Mouse (Mus musculus) kidney, embryonic 14.5 days (tissue): Measurements from ENCODE around the gene Ncapd3. TPM values are rescaled to one million over a fixed set of nuclear protein-coding genes. Genes with fewer than 3 reads are reported as not detected.

Source experiments
- ATAC-seq: fragments of 200-750 bp; cut with Nextera tagmentation; 2 replicates; pipeline ENCODE4 v1.8.0; 2017; ENCODE audit warnings: moderate number of reproducible peaks, mild to moderate bottlenecking, moderate TSS enrichment, moderate library complexity; ENCODE audit not compliant: low FRiP score, low TSS enrichment
- H3K27ac ChIP-seq: fragments of 300-500 bp; sonication (generic); 2 replicates; pipeline ENCODE4 v1.5.1; 2014; ENCODE audit warnings: low read depth, mild to moderate bottlenecking, low read length, moderate library complexity, mixed read lengths
- H3K27me3 ChIP-seq: fragments of 300-500 bp; sonication (generic); 2 replicates; pipeline ENCODE4 v1.6.1; 2014; ENCODE audit warnings: mild to moderate bottlenecking, low read length; ENCODE audit not compliant: control insufficient read depth, insufficient read depth
- H3K36me3 ChIP-seq: fragments of 300-500 bp; sonication (generic); 2 replicates; pipeline ENCODE4 v1.6.1; 2014; ENCODE audit warnings: low read length, mixed read lengths; ENCODE audit not compliant: control insufficient read depth, insufficient read depth
- H3K4me1 ChIP-seq: fragments of 300-500 bp; sonication (generic); 2 replicates; pipeline ENCODE4 v1.6.1; 2014; ENCODE audit warnings: low read length, mixed read lengths; ENCODE audit not compliant: control insufficient read depth, insufficient read depth
- H3K4me2 ChIP-seq: fragments of 300-500 bp; sonication (generic); replicated peaks from 2 replicates; pipeline ENCODE4 v1.6.1; 2014; ENCODE audit warnings: low read depth, mild to moderate bottlenecking, low read length
- H3K4me3 ChIP-seq: fragments of 300-500 bp; sonication (generic); 2 replicates; pipeline ENCODE4 v1.5.1; 2014; ENCODE audit warnings: mild to moderate bottlenecking, low read length
- H3K9ac ChIP-seq: fragments of 300-500 bp; sonication (generic); 2 replicates; pipeline ENCODE4 v1.6.1; 2014; ENCODE audit warnings: low read depth, mild to moderate bottlenecking, low read length, moderate library complexity
- H3K9me3 ChIP-seq: fragments of 300-500 bp; sonication (generic); 2 replicates; pipeline ENCODE4 v1.6.1; 2016; ENCODE audit warnings: low read length; ENCODE audit not compliant: control insufficient read depth
- WGBS: fragments of 180-500 bp; shearing (Covaris S2); extraction: QIAGEN DNeasy Blood & Tissue Kit; methylation state at CpG from one replicate; pipeline ENCODE4 v1.1.7; 2014; 5-methylcytosine and 5-hydroxymethylcytosine counted together
- polyA plus RNA-seq: library from polyadenylated mRNA; unstranded; fragments of >200 nt; fragmentation: Nextera tagmentation; extraction: Ambion mirVana; gene quantifications from 2 replicates; pipeline ENCODE4 v1.2.1, GENCODE M21; 2014

The Ncapd3 gene
- polyA plus RNA-seq, 1 experiment from 2014 or later, result 41.3 TPM

GRCm38 (mm10) chr9:27101466-27101865 lies 71.5 kb downstream of the Ncapd3 start:
- no peaks in the 10 kb centered on the region for H3K9me3 ChIP-seq
- H3K4me3 ChIP-seq, result no peak overlapping the region
- WGBS, result 90% methylated on average over 6 of the region's 6 CpGs
- no peak overlapping the region for H3K9ac ChIP-seq
- H3K4me1 ChIP-seq, result no peaks in the 10 kb centered on the region
- no peak overlapping the region for H3K27ac ChIP-seq
- no peak overlapping the region for H3K4me2 ChIP-seq
- ATAC-seq, result no peak
- no peaks in the 10 kb centered on the region for H3K27me3 ChIP-seq
- peaks cover 72% of the 10 kb centered on the region for H3K36me3 ChIP-seq

GRCm38 (mm10) chr9:27106081-27106480 lies 76.1 kb downstream of the Ncapd3 start:
- Histone ChIP-seq H3K4me3 (no peak overlapping the region), H3K36me3 (peaks cover 35% of the 10 kb centered on the region), H3K9me3 (no peaks in the 10 kb centered on the region), H3K9ac (no peak overlapping the region), H3K27me3 (no peaks in the 10 kb centered on the region), H3K4me2 (no peak overlapping the region), H3K4me1 (0 out of 2 replicates have a peak, but pooled peaks cover 2% of the 10 kb centered on the region), H3K27ac (no peak overlapping the region)
- 60% methylated on average over 1 of the region's 1 CpGs for WGBS
- ATAC-seq, result no peak

GRCm38 (mm10) chr9:27108451-27108850 lies 78.5 kb downstream of the Ncapd3 start:
- ATAC-seq, result no peak
- H3K4me2 ChIP-seq, result no peak overlapping the region
- WGBS, result 78% methylated on average over 4 of the region's 4 CpGs
- H3K4me1 ChIP-seq, result 0 out of 2 replicates have a peak, but pooled peaks cover 2% of the 10 kb centered on the region
- peaks cover 14% of the 10 kb centered on the region; the same call in 1 of the 2 replicates for H3K36me3 ChIP-seq
- H3K4me3 ChIP-seq, result no peak overlapping the region
- H3K9ac ChIP-seq, result no peak overlapping the region
- H3K9me3 ChIP-seq, result no peaks in the 10 kb centered on the region
- H3K27me3 ChIP-seq, result no peaks in the 10 kb centered on the region
- no peak overlapping the region for H3K27ac ChIP-seq

GRCm38 (mm10) chr9:27109533-27110514 lies 79.8 kb downstream of the Ncapd3 start:
- Histone ChIP-seq H3K9me3 (no peaks in the 10 kb centered on the region), H3K27ac (peak overlapping the region; percentile 10; the same call in 1 of the 2 replicates), H3K36me3 (peaks cover 2% of the 10 kb centered on the region; the same call in 1 of the 2 replicates), H3K9ac (no peak overlapping the region), H3K4me3 (no peak overlapping the region), H3K27me3 (no peaks in the 10 kb centered on the region), H3K4me1 (0 out of 2 replicates have a peak, but pooled peaks cover 2% of the 10 kb centered on the region), H3K4me2 (no peak overlapping the region)
- WGBS, result 74% methylated on average over 22 of the region's 22 CpGs
- ATAC-seq, result no peak

GRCm38 (mm10) chr9:27110681-27111080 lies 80.7 kb downstream of the Ncapd3 start:
- Histone ChIP-seq H3K9me3 (no peaks in the 10 kb centered on the region), H3K4me3 (no peak overlapping the region), H3K4me2 (no peak overlapping the region), H3K9ac (no peak overlapping the region), H3K27ac (no peak overlapping the region), H3K27me3 (no peaks in the 10 kb centered on the region), H3K4me1 (0 out of 2 replicates have a peak, but pooled peaks cover 2% of the 10 kb centered on the region), H3K36me3 (no peaks in the 10 kb centered on the region; the same call in 1 of the 2 replicates)
- 68% methylated on average over 5 of the region's 5 CpGs for WGBS
- ATAC-seq, result no peak

- Histone ChIP-seq H3K9ac (no peak overlapping the region), H3K4me2 (no peak overlapping the region), H3K36me3 (no peaks in the 10 kb centered on the region), H3K9me3 (no peaks in the 10 kb centered on the region), H3K4me3 (no peak overlapping the region), H3K4me1 (0 out of 2 replicates have a peak, but pooled peaks cover 2% of the 10 kb centered on the region), H3K27ac (no peak overlapping the region), H3K27me3 (no peaks in the 10 kb centered on the region)
- 83% methylated on average over 3 of the region's 3 CpGs for WGBS
- ATAC-seq, result no peak
These were observed 81.8 kb downstream of the Ncapd3 start for GRCm38 (mm10) chr9:27111756-27112155.

GRCm38 (mm10) chr9:27121254-27121653 lies 91.3 kb downstream of the Ncapd3 start:
- no peak overlapping the region for H3K4me3 ChIP-seq
- ATAC-seq, result no peak
- WGBS, result 87% methylated on average over 9 of the region's 9 CpGs

GRCm38 (mm10) chr9:27122076-27122475 lies 92.1 kb downstream of the Ncapd3 start:
- H3K36me3 ChIP-seq, result no peaks in the 10 kb centered on the region
- H3K4me2 ChIP-seq, result no peak overlapping the region
- 93% methylated on average over 4 of the region's 4 CpGs for WGBS
- ATAC-seq, result no peak
- no peak overlapping the region for H3K4me3 ChIP-seq
- no peak overlapping the region for H3K9ac ChIP-seq
- H3K27me3 ChIP-seq, result no peaks in the 10 kb centered on the region
- no peaks in the 10 kb centered on the region for H3K4me1 ChIP-seq
- H3K27ac ChIP-seq, result no peak overlapping the region
- no peaks in the 10 kb centered on the region for H3K9me3 ChIP-seq

More at GRCm38 (mm10) chr9:27121254-27121653, 91.3 kb downstream of the Ncapd3 start:
- Histone ChIP-seq H3K9ac (no peak overlapping the region), H3K27ac (no peak overlapping the region), H3K9me3 (no peaks in the 10 kb centered on the region), H3K27me3 (no peaks in the 10 kb centered on the region), H3K4me2 (no peak overlapping the region), H3K36me3 (no peaks in the 10 kb centered on the region), H3K4me1 (no peaks in the 10 kb centered on the region)

GRCm38 (mm10) chr9:27122963-27123362 lies 93.0 kb downstream of the Ncapd3 start:
- 86% methylated on average over 4 of the region's 4 CpGs for WGBS

More at GRCm38 (mm10) chr9:27122963-27123362, 93.0 kb downstream of the Ncapd3 start:
- ATAC-seq, result no peak
- Histone ChIP-seq H3K4me1 (no peaks in the 10 kb centered on the region), H3K4me3 (no peak overlapping the region), H3K36me3 (no peaks in the 10 kb centered on the region), H3K27me3 (no peaks in the 10 kb centered on the region), H3K4me2 (no peak overlapping the region), H3K9me3 (no peaks in the 10 kb centered on the region), H3K27ac (no peak overlapping the region), H3K9ac (no peak overlapping the region)
